Mouse (Mus musculus) bone marrow macrophage, adult 2 months (primary cell): ENCODE measurements at regions not wholly inside any gene's neighbourhood (a gene's known extent, or its start where the extent isn't known, plus 50 kb on each side); places are given as distances from the start of the nearest gene placed in this dataset.

Source experiments
- CTCF ChIP-seq: IDR thresholded peaks from 2 replicates; pipeline ENCODE4 v1.5.1; 2012; ENCODE audit warnings: low read depth, mild to moderate bottlenecking, low read length, moderate library complexity
- POLR2A ChIP-seq: IDR thresholded peaks from 2 replicates; pipeline ENCODE4 v1.6.1; 2012; ENCODE audit warnings: mild to moderate bottlenecking, low read depth, low read length, borderline replicate concordance

GRCm38 (mm10) chr12:114468857-114469256 is 925.1 kb downstream of the Adam6a start:
- TF ChIP-seq CTCF (no peak), POLR2A (no peak)
